Mouse (Mus musculus): Measurements from ENCODE around the gene Pth1r.

GRCm38 (mm10) chr9:110706784-110707183 is 40.2 kb downstream of the Pth1r start:
- TF ChIP-seq CTCF (IDR thresholded peaks at IDR 0.05; ENCODE audit: borderline replicate concordance, extremely low read depth, insufficient read depth, insufficient read length) (no peak), POLR2A (IDR thresholded peaks at IDR 0.05; ENCODE audit: borderline replicate concordance, extremely low read depth, insufficient read depth, insufficient read length, poor library complexity, severe bottlenecking) (no peak)

All from brain, embryonic 14.5 days (tissue).